Mouse (Mus musculus) erythroblast, embryonic 14.5 days (primary cell): ENCODE data around the gene Skida1.

Experiments
- GATA1 ChIP-seq: IDR thresholded peaks from 2 replicates; pipeline ENCODE4 v1.6.1; 2012; ENCODE audit warnings: low read length, inconsistent platforms, mixed read lengths
- TAL1 ChIP-seq: IDR thresholded peaks from 3 replicates; pipeline ENCODE4 v1.6.1; 2012; ENCODE audit warnings: low read length, inconsistent platforms, mixed read lengths

DNA sequence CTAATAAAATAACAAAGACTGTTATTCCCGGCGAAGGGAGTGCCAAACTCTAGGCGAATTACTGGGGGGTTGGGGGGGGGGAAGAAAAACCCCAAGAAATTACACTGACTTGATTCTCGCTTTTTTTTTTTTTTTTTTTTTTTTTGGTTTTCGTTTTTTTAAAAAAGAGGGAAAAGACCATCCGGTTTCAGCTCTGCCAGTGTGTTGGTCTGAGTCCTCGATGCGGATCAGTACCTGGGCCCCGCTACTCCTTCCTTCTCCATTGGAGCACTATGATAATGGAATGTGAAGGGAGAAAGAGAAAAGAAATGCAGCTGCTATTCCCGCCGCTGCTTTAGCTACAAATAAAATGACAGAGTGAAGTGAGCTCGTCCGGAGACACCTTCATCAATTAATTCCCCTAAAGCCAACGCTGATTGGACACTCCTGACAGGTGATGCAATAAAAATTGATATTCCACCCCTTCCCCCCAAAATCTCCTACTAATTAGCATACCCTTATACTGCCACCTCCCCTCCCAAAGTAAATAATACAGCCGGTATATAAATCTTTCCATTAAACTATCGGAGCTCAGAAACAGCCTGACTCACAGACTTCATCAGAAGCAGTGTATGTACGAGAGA is at the start of gene Skida1:
- TF ChIP-seq GATA1: no peak
- no peak for TF ChIP-seq TAL1
